Mouse (Mus musculus) thymus, adult 18-20 months (tissue): Measurements from ENCODE around the gene Lgr4.

Experiments used
- DNase-seq, 2 experiments: peaks; one replicate each; pipeline ENCODE4 v3.0.0; 2022; ENCODE audit warnings: mixed read lengths in 2 of 2

The Lgr4 gene

DNA sequence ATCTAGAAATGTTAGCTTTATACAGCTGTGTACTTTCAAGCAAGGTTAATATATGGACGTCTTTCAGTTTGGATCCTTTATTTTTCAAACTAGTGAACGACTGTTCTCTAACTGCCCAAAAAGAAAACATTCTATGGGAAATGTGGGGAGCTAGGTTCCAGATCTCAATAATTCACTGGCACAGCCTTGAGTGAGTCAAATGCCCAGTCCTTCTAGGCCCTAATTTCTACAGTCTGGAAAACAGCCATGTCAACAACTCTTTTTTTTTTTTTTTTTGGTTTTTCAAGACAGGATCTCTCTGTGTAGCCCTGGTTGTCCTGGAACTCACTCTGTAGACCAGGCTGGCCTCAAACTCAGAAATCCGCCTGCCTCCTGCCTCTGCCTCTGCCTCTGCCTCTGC is 4.9 kb downstream of the Lgr4 start:
- no peak for DNase-seq

DNA sequence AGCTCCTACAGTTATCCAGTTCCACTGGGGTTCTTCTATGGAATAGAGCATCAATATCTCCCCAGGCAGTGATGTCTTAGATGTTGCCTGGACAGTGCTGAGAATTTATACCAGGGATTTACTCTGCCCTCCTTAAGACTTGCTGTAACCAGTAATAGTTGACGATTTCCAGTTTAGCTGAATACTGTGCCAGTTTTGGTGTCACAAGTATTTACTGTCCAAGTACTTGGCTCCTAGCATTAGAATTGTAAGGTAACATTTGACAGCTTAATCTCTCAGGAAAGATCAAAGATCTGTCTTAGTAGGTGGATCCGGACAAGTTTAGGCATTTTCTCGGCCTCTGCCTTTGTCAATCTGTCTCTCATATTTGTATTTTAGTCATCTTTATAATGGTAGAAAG is 5.6 kb downstream of the Lgr4 start:
- no peak for DNase-seq

DNA sequence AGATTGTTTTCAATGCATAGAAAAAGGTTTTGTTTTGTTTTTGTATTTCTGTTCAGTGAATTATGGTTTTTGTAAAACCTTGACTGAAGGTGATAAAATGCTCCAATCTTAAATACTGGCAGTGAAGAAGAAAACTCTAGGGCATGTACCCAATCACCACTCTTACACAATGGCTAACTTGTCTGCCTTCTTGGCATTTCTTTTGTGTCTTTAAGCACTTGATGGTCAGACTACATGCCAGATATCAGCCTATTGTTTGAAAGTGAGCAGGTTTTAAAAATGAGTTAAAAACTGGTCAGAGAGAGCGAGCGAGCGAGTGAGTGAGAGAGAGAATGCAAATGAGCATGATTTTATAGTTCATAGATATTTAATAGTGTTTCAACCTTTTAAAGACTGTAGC is 6.5 kb downstream of the Lgr4 start:
- no peak for DNase-seq

DNA sequence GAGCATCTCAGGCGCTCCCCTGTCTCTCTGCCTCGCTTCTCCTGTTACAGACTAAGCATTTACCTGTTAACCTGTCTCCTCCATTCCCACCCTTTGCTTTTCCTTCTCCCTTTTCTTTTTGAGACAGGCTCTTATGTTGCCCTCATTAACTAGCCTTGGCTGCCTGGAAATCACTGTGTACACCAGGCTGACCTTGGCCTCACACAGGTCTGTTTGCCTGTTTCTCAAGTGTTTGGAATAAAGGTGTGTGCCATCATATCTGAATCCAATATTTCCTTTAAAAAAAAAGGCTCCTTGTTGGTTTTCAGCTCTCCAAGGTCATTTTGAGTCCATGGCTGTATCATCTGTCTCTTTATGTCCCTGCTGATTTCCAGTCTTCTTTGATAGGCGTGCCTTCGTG is 9.5 kb downstream of the Lgr4 start:
- DNase-seq: no peak

DNA sequence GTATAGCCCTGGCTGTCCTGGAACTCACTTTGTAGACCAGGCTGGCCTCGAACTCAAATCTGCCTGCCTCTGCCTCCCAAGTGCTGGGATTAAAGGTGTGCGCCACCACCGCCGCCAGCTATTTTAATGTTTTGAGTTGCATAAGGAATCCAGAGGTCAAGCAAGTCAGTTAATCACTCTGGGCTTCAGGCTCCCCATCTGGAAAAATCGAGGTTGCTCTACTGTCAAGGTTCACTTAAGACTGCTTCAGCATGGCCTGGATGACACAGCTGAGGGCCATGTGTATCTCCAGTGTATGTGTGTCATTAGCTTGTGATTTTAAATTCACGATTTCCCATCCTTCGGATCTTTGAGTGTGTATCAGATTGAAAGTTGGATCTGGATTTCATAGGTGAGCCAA is 10.0 kb downstream of the Lgr4 start:
- DNase-seq: no peak

DNA sequence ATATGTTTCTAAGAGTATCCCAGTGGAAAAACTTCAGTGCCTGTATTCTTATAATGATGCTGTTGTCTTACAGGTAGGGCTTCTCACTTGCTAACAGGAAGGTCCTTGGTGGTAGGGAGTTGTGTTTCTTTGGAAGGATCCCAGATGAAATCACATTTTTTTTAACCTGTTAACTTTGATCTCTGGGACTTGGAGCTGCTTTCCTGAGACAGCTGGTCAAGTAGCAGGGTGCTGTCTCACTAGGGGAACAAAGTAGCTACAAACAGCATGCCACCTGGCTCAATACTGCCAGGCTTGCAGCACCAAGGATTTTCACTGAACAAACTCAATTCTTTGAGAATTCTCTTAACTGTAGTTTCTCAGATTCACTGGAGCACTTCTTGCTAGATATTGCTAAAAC is 10.4 kb downstream of the Lgr4 start:
- no peak for DNase-seq

DNA sequence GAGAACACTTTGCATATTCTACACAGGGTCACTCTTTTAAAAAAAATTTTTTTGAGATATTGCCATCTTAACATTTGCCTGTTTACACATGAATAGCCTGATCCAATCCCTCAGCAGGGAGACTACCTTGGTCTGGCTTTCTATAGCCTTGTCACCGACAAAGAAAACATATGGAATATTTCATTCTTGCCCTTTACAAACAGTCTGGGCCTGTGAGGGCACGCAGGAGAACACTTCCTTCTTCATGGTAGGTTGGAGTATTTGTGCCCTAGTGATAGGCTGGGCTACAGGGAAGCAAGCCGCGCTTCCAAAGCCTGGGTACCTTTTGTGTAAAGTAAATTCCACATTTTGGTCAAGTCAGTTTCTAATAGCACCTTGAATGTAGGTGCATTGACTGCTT is 11.3 kb downstream of the Lgr4 start:
- DNase-seq: no peak

DNA sequence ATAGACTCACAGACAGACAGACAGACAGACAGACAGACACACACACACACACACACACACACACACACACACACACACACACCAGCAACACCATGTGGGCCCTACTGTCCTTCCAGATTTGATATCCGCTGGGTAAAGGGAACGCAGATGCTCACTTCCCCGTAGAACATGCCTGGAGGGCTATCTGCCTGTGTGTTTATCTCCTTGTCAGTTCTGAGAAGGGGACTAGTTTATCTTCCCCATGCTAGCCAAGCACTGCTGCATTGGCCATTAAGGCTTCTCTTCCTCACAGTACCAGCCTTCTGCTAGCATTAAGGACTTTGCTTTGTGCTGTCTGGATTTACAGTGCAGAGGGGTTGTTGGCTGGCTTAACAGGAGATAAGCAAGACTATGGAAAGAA is 11.8 kb downstream of the Lgr4 start:
- DNase-seq: no peak

DNA sequence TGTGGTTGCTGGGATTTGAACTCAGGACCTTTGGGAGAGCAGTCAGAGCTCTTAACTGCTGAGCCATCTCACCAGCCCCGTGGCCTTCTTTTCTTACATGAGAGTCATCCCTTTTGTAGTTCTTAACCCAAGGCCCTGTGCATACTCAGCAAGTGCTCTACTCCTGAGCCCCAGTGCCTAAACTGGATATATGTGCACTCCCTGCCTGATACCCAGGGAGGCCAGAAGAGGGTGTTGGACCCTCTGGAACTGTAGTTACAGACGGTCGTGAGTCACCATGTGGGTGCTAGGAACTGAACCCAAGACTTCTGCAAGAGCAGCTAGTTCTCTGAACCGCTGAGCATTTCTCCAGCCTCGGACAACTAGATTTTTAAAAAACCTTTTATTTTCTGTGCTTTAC is 12.9 kb downstream of the Lgr4 start:
- no peak for DNase-seq

DNA sequence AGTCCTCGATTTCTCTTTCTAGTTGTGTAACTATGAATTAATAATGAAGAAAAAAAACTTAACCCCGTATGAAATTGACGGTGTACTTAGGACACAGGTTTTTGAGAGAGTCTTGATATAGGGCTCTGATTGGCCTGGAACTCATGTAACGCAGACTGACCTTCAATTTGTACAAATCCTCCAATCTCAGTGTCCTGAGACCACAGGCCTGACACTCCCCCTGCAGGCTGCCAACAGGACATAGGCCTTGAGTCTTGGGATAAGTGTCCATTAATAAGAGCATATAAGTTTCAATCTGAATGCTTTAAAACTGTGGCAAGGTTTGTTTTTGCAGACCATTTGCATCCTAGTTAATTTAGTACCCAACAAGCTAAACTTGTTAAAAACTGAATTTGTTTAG is 13.3 kb downstream of the Lgr4 start:
- DNase-seq: no peak

DNA sequence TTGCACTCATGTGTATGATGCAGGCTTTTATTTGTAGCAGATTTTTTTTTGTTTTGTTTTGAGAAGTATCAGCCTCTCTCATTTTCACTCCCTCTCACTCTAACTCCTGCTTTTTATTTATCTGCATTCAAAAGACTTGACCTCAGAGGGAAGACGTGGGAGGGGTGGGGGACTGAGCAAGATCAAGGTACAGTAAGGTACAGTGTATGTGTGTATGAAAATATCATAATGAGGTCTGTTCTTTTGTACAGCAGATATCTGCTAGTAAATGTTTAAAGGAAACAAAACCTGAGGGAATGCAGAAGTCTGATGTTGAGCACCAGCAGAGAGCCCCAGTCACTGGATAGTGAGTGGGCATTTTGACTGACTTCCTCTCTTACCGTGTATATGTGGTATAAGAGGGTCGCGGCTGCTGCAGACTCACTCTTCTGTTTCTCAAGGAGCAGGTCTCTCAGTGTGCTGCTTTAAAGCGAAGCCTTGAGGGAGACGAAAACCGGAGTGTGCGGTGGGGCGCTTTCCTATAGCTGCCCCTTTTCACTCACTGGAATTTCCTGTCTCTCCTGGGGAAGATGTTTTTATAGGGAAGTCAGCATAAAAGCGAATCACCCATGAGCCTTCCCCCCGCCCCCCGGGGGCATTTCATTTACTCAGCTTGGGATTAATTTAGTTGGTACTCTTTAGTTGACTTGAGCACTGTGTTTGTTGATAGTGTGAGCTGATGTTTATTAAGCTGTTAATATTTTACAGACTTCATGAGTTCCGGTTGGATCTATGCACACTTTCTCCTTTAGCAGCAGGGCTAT is 14.7 kb downstream of the Lgr4 start:
- DNase-seq: no peak

DNA sequence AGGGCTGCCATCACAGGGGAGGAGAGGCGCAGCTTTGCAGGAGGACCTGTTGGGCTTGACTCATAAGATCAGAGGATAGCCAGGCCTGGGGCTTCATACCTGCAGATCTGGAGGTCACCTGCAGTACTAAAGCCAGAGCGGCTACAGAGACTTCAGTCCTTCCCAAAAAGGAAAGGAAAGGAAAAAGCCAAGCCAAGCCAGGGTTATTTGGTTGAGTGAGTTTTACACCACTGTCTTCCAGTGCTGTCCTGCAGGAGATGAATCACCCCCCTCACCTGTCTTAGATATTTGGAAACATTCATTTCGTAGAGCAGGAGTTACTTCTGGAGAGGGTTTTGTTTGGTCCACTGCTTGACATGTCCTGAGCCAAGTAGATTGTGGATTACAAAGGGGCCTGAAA is 15.7 kb downstream of the Lgr4 start:
- DNase-seq: no peak

DNA sequence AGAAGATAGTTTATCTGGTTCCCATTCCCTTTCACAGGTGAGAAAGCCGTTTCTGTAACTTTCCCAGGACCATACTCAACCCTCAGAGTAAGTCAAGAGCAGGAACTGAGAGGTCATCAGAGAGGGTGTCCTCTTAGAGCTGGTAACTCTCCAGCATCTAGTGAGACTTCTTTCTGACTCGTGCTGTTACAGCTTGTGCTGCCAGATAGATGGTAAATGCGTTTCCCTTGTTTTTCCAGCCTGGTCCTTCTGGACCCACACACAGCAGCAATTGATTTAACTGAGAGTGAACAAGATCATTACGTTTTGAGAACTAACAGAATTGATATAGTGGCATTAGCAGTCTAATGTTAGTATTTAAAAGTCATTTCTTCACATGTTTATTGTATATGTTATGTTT is 16.6 kb downstream of the Lgr4 start:
- no peak for DNase-seq

DNA sequence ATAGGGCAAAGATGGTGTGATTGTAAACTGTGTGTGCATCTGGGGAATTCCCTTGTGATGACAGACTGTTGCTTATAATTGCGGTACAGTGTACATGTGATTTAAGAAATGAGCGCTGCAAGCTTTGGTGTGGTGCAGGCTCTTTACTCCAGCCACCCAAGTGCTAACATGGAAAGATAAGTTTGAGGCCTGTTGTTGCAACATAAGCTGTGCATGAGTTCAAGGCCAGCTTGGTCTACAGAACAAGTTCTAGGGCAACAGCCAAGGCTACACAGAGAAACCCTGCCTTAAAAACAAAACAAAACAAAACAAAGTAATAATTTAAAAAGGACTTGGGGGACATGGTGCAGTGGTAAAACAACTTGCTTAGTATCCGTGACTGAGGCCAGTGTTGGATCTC is 17.7 kb downstream of the Lgr4 start:
- no peak for DNase-seq

DNA sequence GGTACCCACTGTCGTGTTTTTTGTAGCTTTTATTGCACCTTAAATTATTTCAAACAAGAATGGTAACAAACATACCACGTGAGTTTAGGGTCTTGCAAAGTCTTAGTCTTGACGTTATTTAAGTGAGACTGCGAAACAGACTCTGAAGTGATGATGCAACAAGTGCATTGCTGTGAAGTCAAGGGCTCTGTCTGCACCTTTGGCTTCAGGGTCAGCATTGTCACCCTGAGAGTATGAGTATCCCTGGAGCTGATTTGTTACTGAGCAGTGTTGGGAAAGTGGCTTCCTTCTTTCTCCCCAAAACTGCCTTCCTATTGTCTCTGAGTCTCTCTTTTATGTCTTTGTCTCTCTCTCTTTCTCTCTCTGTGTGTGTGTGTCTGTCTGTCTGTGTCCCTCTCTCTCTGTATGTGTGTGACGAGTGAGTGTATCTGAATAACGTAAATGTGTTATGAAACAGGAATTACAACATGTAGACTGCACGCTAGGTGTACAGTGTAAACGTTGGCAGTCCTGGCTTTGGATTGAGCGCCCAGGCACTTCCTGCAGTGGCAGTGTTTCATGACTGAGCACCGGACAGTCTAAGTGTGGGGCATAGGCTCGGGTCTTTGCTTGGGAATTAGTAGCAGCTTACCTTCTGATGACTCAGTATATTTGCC is 18.4 kb downstream of the Lgr4 start:
- no peak for DNase-seq

DNA sequence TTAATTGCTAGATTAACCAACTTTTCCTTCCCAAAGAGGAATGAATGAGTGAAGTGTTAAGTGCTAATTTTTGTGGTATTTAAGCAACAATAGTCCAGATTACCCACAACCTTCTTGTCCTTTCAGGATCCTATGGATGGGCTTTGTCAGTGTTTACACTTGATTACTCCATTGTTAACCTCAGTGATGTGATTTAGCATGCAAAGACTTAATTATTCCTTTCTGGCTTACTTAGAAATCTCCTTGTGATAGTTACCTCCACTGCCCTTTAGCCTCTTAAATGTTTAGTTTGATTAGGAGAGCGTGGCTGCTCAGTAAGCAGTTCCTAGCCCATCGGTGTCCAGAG is 18.9 kb downstream of the Lgr4 start:
- DNase-seq: no peak

DNA sequence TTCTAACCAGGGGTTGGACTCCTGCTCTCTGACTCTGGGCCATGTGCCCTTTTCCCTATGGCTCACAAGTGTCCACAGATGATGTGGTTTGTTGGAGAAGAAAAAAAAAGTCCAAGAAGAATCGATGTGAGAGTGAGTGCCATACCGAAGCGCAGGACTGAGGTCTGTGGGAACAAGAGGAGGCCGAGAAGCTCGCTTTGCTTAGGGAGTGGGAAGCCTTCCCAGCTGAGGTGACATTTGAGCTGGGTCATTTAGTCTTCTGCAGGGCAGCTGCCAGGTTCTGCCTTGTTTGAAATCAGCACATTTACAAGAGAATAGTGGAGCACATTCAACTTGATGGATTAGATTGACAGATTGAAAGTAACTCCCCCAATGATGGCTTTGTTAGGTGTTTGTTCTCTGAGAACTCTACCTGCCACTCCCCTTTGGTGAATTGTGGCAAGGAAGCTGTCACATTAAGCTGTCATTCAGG is 24.6 kb downstream of the Lgr4 start:
- no peak for DNase-seq

DNA sequence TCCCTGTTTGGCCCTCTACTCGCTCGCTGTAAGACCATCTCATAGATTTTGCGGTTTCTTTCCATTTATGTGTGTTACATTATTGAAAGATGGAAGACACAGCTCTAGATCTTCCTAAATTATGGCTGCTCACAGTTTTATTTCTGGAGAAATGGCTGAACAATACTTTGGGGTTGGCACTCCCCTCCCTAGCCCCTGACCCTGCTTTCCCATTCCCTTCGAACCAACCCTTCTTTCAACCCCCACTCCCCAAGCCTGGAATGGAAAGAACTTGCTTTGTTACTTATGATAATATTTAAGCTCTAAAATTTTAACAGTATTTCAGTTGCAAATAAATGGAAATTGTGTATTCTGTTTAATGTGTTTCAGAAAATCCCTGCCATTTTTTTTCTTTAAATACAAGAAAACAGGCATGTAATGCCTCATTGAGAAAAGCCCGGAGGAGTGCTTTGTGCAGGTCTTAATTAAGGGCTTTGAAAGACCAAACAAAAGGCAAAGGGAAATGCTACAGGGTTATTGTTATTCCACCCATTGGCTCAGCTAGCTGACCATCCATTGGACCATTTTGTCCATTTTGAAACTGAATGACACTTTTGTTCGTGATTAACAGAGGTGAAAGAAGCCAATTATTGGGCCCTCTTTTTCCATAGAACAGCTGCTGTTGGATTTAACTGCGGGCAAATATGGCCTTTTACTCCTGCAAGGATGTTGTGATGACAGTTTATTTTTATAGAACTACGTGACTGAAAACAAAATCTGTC is 25.5 kb downstream of the Lgr4 start:
- no peak for DNase-seq

DNA sequence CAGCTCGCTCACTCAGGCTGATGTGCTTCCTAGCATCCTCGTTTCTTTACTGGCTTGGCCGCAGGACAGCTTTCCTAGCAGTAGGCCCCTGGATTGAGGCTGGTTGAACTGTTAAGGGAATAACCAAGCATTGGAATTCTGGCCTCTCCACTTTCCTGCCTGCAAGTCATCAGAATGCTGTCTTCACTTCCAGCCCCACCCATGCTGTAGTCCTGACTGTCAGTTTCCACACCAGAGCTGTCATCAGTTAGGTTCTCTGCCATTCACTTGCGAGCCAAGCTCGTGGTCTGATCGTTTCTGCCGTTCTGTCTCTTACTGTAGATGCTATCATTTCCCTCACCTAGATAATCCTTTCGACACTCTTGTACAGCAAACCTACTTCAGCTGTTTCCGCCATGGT is 27.5 kb downstream of the Lgr4 start:
- DNase-seq: no peak

DNA sequence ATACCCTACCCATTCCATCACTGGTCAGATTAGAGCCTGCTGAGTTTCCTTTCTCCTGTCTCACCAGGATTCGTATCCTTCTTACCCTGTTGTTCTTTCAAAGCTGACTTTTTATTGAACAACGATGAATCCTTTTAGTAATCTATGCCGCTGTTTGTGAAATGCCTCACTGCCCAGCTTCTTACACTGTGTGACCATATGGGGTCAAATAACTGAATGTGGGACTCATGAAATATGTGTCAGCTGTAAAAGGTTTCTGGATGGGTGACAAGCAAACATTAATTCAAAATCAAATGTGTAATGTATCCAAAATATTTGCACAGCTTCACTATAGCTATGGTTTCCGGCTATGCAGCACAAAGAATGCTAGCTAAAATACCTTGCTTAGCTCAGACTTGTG is 28.1 kb downstream of the Lgr4 start:
- no peak for DNase-seq

DNA sequence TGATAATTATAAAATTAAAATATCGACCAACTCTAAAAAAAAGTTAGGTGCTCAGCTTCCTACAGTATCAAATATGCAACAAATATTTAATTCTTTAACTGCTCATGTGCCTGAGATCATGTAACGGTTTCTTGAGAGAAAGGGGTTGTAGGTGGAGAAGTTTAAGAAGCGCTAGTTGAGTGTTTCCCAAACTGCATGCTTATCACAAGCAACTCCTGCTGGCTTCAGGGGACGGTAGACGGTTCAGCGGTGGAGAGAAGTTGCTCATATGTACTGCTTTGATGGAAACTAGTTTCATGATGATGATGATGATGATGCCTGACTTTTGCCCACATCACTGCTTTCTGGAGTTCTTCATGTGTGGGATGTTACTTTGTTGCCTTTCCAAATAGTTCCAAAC is 29.0 kb downstream of the Lgr4 start:
- no peak for DNase-seq

DNA sequence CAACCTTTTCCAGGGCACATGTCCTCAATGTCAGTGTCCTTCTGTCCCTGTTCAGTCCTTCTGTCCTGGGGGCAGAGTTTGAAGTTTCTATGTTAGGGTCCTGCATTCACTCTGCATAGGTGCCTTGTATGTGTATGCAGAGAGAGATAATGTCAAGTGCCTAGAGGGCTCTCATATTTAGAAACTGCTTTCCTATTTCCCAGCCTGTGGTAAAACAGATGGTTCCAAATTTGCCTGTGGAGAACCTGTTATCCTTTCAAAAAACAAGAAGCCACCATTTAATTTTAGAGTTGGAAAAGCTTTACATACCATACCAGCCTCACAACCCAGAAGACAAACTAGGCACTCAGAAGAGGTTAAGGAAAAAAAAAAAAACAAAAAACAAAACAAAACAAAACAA is 32.1 kb downstream of the Lgr4 start:
- no peak for DNase-seq

DNA sequence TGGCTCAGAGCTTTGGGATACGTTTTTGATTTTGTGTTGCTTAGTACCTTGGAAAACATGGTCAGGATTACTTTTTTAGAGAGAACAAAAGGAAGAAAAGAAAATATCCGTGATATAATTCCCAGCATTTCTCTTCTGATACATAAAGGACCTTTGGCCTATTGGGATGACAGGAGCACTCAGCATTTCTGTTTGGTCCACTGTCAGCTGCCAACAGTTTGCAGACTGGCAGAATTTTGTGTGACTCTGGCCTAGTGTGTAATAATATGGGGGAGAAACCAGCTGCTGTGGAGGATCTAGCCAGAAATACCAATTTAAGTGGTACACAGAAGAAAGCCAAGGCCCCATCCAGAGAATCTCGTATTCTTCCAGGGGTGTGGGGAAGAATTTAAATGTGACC is 32.9 kb downstream of the Lgr4 start:
- DNase-seq: no peak

DNA sequence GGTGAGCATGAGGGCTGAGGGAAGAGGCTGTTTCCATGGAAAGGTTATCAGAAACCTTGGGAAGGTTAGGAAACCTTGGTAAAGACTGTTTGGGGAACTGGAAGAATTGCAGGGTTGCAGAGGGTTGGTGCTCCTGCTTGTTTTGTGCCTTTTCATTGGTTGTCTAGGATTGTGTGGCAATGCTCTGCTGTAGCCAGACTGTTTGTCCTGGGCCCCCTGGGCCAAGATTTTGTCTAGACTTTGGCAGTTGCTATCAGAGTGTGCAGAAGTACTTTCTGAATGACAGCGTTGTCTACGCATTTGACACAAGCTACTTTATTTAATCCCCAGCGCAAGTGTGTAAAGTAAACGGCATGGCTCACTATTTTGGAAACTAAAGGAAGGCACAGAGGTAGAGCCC is 33.6 kb downstream of the Lgr4 start:
- no peak for DNase-seq
